Mouse (Mus musculus): ENCODE results near the gene Stpg1. TPM values are rescaled to one million over a fixed set of nuclear protein-coding genes. Genes with fewer than 3 reads are reported as not detected.

Gene Stpg1
- polyA plus RNA-seq, 1 experiment from 2014 or later, result not detected

DNA sequence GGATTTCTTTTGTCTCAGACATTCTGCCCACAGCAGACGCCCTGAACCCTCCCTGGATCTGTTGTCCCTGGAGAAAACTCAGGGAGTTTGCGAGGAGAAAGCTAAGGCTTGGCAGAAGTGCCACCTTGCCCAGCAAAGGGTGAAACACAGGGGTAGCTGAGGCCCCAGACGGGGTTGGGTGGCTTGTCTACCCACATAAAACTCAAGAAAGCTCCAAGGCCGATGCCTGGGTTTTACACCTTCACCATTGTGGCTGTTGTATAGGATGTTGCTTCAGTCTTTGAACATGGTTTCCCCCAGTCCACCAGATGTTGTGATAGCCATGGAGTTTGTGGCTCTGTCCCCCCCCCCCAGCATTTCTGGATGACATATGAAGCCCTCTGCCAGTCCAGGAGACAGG, 90.2 kb downstream of the Stpg1 start:
- H3K27me3 ChIP-seq, result 0 out of 2 replicates have a peak, but pooled peaks cover 3% of the 10 kb centered on the region
- H3K36me3 ChIP-seq, result no peaks in the 10 kb centered on the region
- no peaks in the 10 kb centered on the region for H3K9me3 ChIP-seq
- no peak overlapping the region for H3K4me3 ChIP-seq
- WGBS, result 62% methylated on average over 4 of the region's 4 CpGs
- no peak for ATAC-seq (ENCODE audit: low FRiP score, low read depth)
- H3K4me1 ChIP-seq, result peaks cover 25% of the 10 kb centered on the region
- H3K9ac ChIP-seq, result no peak overlapping the region
- H3K27ac ChIP-seq, result no peak overlapping the region
- no peak overlapping the region for H3K4me2 ChIP-seq (replicated peaks)

Small RNA genes lying within 50 kb of the gene (microRNA-seq; reads per million reads assigned to microRNA genes)
- not detected for gene Gm25317

Other genes starting within 250 kb of the Stpg1 start
- gene Clic4, start 222.0 kb upstream of the Stpg1 start, polyA plus RNA-seq (2015; fragmentation: Nextera tagmentation; extraction: Ambion mirVana), result 137 and 146 TPM in 2 replicates
- 295 and 303 TPM in 2 replicates for gene Srrm1, start 141.5 kb upstream of the Stpg1 start, polyA plus RNA-seq (2015; fragmentation: Nextera tagmentation; extraction: Ambion mirVana)
- gene Ncmap, start 96.6 kb upstream of the Stpg1 start, polyA plus RNA-seq (2015; fragmentation: Nextera tagmentation; extraction: Ambion mirVana), result 12.0 and 12.2 TPM in 2 replicates
- gene Rcan3, start 60.9 kb upstream of the Stpg1 start, polyA plus RNA-seq (2015; fragmentation: Nextera tagmentation; extraction: Ambion mirVana), result 13.5 and 15.6 TPM in 2 replicates
- gene Nipal3, start 248 bp downstream of the Stpg1 start, polyA plus RNA-seq (2015; fragmentation: Nextera tagmentation; extraction: Ambion mirVana), result 2.8 and 3.1 TPM in 2 replicates
- 19.7 and 21.1 TPM in 2 replicates for gene Grhl3, start 78.8 kb downstream of the Stpg1 start, polyA plus RNA-seq (2015; fragmentation: Nextera tagmentation; extraction: Ambion mirVana)
- gene Ifnlr1, start 191.5 kb downstream of the Stpg1 start, polyA plus RNA-seq (2015; fragmentation: Nextera tagmentation; extraction: Ambion mirVana), result 1.1 and 1.2 TPM in 2 replicates
- 0.08 TPM in 1 of 2 replicates, not detected in the other for gene Il22ra1, start 233.4 kb downstream of the Stpg1 start, polyA plus RNA-seq (2015; fragmentation: Nextera tagmentation; extraction: Ambion mirVana)